Mouse (Mus musculus) cerebellum, adult 2 months (tissue): ENCODE results near the gene Adipoq. TPM values are rescaled to one million over a fixed set of nuclear protein-coding genes. Genes with fewer than 3 reads are reported as not detected.
A peak's percentile ranks its signal among the peaks of the same experiment; 100 is the strongest.

Experiments
- DNase-seq, 2 experiments: peaks; one replicate each; pipeline ENCODE4 v3.0.0; 2021
- H3K27ac ChIP-seq: fragments of 200-500 bp; 2 replicates; pipeline ENCODE4 v1.5.1; 2012; ENCODE audit warnings: low read length, control low read depth, inconsistent platforms; ENCODE audit not compliant: insufficient read depth
- H3K27me3 ChIP-seq: fragments of 200-500 bp; 2 replicates; pipeline ENCODE4 v1.6.1; 2012; ENCODE audit warnings: inconsistent platforms, mild to moderate bottlenecking, low read length, moderate library complexity; ENCODE audit not compliant: control insufficient read depth, insufficient read depth
- H3K4me1 ChIP-seq: fragments of 200-500 bp; 2 replicates; pipeline ENCODE4 v1.6.1; 2011; ENCODE audit warnings: low read length; ENCODE audit not compliant: control insufficient read depth, insufficient read depth
- H3K4me3 ChIP-seq: fragments of 200-500 bp; replicated peaks from 2 replicates; pipeline ENCODE3; 2011; ENCODE audit warnings: mild to moderate bottlenecking, low read depth, low read length, control low read depth; ENCODE audit not compliant: insufficient read depth
- CTCF ChIP-seq: fragments of 200-500 bp; IDR thresholded peaks from 2 replicates; pipeline ENCODE4 v1.5.1; 2011; ENCODE audit warnings: low read depth, mild to moderate bottlenecking, control low read depth, low read length, moderate library complexity, borderline replicate concordance; ENCODE audit not compliant: insufficient read depth
- POLR2A ChIP-seq: fragments of 200-500 bp; IDR thresholded peaks from 2 replicates; pipeline ENCODE4 v1.6.1; 2011; ENCODE audit warnings: low read length, control low read depth, borderline replicate concordance; ENCODE audit not compliant: insufficient read depth
- WGBS: fragments of 180-500 bp; shearing (Covaris S2); methylation state at CpG from one replicate; pipeline ENCODE4 v1.1.7; 2018; 5-methylcytosine and 5-hydroxymethylcytosine counted together
- polyA plus RNA-seq: library from polyadenylated mRNA; depleted of rRNA; stranded (reverse); fragments of >200 nt; gene quantifications from 2 replicates; pipeline ENCODE4 v1.2.3, GENCODE M21; 2012

Gene Adipoq
- polyA plus RNA-seq, 1 experiment: 0.33 TPM

DNA sequence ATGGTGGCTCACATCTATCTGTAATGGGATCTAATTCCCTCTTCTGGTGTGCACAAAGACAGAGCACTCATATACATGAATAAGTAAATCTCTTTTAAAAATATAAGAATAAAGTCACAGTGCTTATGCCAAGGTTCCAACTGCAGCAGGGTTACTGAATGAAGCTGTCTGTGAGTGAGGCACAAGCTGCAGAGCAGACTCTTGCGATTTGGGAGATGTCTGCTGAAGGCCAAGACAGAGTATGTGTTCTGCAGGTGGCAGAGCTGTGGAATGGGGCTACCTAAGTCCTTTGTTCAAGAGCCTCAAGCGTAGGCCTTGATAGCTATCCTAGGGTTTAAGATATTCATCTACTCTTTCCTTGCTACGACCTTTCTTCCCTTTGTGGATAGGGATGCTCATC, 23.9 kb upstream of the Adipoq start:
- no peak for TF ChIP-seq CTCF
- TF ChIP-seq POLR2A: no peak
- Histone ChIP-seq H3K27me3 (no peaks in the 10 kb centered on the region), H3K4me3 (no peak overlapping the region), H3K4me1 (no peaks in the 10 kb centered on the region), H3K27ac (no peak overlapping the region)
- 90% methylated on average over 3 of the region's 3 CpGs for WGBS
- DNase-seq: no peak

DNA sequence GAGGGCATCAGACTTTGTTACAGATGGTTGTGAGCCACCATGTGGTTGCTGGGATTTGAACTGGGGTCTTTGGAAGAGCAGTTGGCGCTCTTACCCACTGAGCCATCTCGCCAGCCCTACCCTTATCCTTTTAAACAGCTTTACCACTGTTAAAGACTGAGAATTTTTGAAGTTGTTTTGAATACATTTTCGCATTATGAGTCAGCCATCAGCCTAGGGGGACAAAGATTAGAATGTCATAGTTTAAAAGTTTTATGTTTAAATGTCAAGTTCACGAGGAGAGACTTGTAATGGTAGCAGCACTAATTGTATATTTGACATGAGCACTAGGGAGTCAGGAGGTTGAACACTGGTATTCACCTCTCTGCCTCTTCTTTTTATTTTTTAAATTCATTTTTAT, 23.2 kb upstream of the Adipoq start:
- H3K4me1 ChIP-seq: no peaks in the 10 kb centered on the region
- no peaks in the 10 kb centered on the region for H3K27me3 ChIP-seq
- 92% methylated on average over 4 of the region's 4 CpGs for WGBS
- TF ChIP-seq CTCF: no peak
- no peak for TF ChIP-seq POLR2A
- no peak overlapping the region for H3K27ac ChIP-seq
- no peak for DNase-seq
- H3K4me3 ChIP-seq: no peak overlapping the region

DNA sequence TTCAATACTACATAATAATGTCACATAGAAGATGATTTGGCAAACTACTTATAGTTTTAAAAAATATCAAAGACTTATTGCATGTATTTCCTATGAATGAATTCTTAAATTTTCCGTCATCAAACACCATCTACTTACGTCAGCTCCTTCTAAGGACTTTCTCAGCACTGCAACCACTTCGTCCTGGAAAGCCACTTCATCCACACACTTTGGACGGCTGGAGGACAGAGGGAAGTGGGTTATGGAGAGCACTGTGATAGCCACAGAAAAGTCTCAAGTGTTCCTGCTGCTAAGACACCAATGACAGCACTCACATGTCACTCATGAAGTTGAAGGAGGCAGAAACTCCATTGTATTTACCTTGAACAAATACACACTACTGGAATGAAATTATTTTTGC, 21.9 kb upstream of the Adipoq start:
- H3K4me1 ChIP-seq: no peaks in the 10 kb centered on the region
- no peaks in the 10 kb centered on the region for H3K27me3 ChIP-seq
- no peak overlapping the region for H3K4me3 ChIP-seq
- TF ChIP-seq POLR2A (no peak), CTCF (no peak)
- no peak overlapping the region for H3K27ac ChIP-seq
- no peak for DNase-seq
- 92% methylated on average over 4 of the region's 4 CpGs for WGBS

DNA sequence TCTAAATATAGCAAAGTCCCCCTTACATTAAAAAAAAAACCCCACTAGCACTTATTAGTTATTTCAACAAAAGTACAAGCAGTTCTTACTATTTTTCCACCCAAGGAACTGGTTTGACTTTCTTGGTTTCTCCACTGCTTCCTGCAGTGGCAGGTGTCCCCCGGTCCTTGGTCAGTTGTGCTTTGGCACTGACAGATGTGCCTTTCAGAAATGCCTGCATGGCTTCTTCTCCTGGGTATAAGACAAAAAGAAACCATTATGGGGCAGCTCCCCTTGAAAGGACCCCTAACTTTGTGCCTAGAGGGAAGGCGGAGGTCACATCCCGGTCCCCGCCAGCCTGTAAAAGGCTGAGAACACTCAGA, 19.0 kb upstream of the Adipoq start:
- no peaks in the 10 kb centered on the region for H3K27me3 ChIP-seq
- H3K27ac ChIP-seq: 0 out of 2 replicates have a peak overlapping the region, but pooled peaks have one; percentile 89
- H3K4me1 ChIP-seq: no peaks in the 10 kb centered on the region
- DNase-seq: no peak
- H3K4me3 ChIP-seq: peak overlapping the region; percentile 66
- WGBS: 0% methylated on average over 4 of the region's 4 CpGs
- TF ChIP-seq POLR2A: no peak
- no peak for TF ChIP-seq CTCF

DNA sequence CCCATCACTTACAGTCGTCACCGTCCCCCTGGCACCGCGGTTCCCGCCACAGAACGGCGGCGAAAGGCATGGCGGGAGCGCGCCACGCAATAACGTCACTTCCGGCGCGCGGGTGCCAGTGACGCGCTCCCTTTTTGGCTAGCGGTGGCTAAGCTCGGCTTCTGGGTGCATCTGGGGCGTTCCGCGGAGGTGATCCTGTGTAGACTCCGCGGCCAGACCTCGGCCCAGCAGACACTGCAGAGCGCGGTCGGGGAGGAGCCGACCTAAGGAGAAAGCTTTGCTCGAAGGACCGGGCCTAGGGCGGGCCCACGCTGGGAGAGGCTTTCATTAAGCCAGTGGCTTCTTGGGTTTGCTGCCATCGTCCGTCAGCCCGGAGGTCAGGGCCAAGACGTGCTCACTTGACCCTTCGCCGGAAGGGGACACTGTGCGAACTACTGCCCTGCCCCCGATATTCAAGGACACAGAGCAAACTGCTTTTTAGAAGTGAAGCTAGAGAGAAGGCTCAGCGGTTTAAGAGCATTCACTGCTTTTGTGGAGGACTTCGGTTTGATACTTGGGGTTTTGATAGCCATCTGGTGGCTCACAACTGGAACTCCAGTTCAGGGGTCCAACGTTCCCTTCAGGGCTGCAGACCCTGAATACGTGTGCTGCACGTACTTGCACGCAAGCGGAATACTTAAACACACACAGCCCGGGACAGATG, 18.5 kb upstream of the Adipoq start, which contains the start of gene Rfc4:
Gene Rfc4, minus strand, starts transcription at position 65 of the 703 bp plus-strand sequence.
- WGBS: under 1% methylated on average over 51 of the region's 51 CpGs
- TF ChIP-seq CTCF (0 out of 2 replicates have a peak, but pooled peaks have one; percentile 21), POLR2A (peak; percentile 89)
- Histone ChIP-seq H3K27me3 (no peaks in the 10 kb centered on the region), H3K4me3 (peak within 1 kb of the TSS; percentile 66), H3K4me1 (no peaks in the 10 kb centered on the region), H3K27ac (peak within 1 kb of the TSS; percentile 89)
- DNase-seq: peak; percentile 94 to 96

DNA sequence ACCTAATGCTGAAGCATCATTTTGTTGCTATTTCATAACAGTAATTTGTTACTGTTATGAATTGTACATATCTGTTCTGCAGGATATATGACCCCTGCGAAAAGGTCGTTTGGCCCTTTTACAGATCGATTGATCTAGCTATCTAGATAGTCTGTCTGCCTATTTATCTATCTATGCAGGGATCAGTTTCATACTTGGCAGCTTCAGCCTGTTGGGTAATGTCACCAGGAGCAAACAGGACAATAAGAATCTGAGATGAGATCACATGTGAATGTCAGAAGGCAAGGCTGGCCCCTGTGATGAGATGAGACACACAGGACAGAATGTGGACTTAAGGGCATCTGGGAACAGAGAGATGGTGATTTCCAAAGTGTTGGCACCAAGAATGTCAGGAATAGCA, 16.0 kb upstream of the Adipoq start:
- Histone ChIP-seq H3K27me3 (no peaks in the 10 kb centered on the region), H3K4me3 (no peak overlapping the region), H3K4me1 (no peaks in the 10 kb centered on the region), H3K27ac (no peak overlapping the region)
- 87% methylated on average over 3 of the region's 3 CpGs for WGBS
- DNase-seq: no peak
- TF ChIP-seq POLR2A: no peak
- TF ChIP-seq CTCF: no peak

DNA sequence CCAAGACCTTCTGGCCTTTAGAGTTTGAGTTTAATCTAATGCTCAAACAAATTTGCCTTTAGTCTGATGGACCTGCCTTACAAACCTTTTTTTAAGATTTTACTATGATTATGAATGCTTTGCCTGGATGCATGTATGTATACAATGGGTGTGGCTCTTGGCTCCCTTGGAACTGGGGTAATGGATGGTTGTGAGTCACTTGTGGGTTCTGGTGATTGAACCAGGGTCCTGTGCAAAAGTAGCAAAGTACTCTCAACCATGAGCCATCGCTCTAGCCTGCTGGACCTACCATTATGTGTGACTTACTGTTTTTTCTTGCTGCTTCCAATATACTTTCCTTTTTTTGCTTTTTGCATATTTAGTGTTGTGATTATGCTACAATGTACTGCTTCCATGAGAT, 14.0 kb upstream of the Adipoq start:
- no peak overlapping the region for H3K4me3 ChIP-seq
- no peak for DNase-seq
- no peaks in the 10 kb centered on the region for H3K27me3 ChIP-seq
- H3K27ac ChIP-seq: no peak overlapping the region
- TF ChIP-seq POLR2A: no peak
- TF ChIP-seq CTCF: no peak
- 95% methylated on average over 1 of the region's 1 CpGs for WGBS
- H3K4me1 ChIP-seq: no peaks in the 10 kb centered on the region

DNA sequence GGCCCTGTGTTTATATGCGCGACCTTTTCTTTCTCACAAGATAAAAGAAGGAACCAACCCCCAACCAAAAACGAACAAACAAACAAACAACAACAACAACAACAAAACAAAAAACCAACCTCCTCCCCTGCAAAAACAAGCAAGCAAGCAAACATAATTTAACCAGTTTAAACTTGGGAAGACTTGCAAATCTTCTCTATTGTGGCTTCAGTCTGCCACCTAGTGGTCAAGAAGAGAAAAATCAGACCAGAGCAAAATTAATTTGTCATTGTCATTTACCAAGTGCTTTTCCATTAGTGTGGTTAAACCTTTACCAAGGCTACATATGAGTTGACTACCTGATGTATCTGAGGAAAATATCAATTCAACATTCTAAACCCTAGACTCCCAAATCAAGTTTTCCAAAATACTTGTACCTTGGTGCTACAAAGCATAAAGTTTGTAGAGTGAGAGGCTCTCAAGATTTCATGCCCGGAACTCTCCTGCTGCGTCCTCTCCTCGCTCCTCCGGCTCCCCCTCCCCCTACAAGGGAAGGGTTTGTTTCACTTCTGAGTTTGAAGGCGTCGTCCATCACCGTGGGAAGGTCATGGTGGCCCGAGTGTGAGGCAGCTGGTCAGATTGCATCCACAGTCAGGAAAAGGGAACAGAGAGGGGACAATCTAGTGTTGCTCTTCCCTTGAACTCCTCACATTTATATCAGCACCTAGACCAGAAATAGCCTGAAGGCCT, 10.8 kb upstream of the Adipoq start:
- WGBS: 15% methylated on average over 11 of the region's 11 CpGs
- peak; percentile 44; the same call in 1 of the 2 replicates for TF ChIP-seq CTCF
- TF ChIP-seq POLR2A: no peak
- no peak overlapping the region for H3K4me3 ChIP-seq
- no peaks in the 10 kb centered on the region for H3K27me3 ChIP-seq
- H3K27ac ChIP-seq: no peak overlapping the region
- no peaks in the 10 kb centered on the region for H3K4me1 ChIP-seq
- DNase-seq: peak in 1 of 2 experiments; percentile 32

DNA sequence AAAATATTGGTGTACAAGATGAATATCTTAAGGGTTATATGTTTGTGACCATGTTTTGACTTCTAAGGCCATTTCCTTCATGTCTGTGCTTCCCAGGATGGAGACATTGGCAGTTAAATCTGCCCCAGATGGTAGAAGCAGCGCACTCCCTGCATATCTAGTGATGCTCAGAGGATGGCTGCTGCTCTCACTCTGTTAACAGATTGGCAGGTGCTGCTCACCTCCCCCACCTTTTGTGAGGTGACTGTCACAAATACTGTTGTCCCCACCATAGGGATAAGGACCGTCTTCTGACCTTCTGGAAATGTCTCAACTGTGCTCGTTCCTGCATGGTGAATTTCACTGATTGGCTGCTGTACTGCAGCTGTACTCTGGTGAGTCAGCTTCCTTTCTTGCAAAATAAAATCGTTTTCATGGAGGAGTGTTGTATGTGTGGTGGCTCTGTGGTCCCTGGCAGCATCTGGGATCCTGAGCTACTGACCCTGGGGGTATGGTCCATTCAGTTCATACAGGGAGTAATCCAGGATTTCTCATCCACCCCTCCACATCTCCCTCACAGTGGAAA, 9.8 kb upstream of the Adipoq start:
- no peak for DNase-seq
- no peak for TF ChIP-seq CTCF
- no peak for TF ChIP-seq POLR2A
- WGBS: 26% methylated on average over 4 of the region's 4 CpGs
- H3K27me3 ChIP-seq: no peaks in the 10 kb centered on the region
- no peak overlapping the region for H3K27ac ChIP-seq
- no peaks in the 10 kb centered on the region for H3K4me1 ChIP-seq
- no peak overlapping the region for H3K4me3 ChIP-seq
